Mouse (Mus musculus): Measurements from ENCODE around the gene Olfr586.

Olfr586 gene

DNA sequence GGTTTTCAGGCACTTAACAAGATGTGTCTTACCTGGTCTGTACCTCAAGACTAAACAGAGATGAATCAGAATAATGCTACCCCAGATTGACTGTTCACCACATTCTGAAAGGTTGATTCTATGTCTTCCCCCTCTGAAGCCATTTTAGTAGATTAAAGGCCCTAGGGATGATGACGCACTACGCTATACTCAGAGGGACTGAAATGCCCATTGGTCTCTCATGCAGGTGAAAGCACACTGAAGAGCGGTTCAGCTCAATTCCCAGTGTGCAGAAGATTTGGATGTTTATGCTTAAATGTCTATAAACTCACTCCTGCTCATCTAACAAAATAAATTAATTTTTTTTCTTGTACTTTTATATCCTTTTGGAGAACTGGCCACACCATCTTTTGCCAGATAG lies at the start of gene Olfr586:
Olfr586 (minus strand) TSS at position 101 of the 400 bp plus-strand sequence.
- DNase-seq (ENCODE audit: low read depth) = no peak

DNA sequence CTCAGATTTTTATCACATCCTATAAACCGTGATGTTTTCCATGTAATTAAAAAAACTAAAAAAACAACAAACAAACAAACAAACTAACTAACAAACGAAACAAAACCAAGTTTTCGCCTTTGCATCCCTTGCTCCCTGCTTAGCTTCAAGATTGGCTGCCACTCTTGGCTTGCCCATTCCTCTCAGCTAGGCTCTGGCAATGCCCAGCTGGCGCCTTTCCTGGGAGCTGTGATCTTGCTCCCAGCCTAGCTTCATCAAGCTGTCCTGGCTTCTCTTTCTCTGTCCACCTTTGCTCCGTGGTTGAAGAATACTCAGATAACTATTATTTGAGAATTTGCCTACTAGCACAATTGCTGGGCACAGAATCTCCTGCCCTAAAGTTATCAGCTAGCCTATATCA lies 44.3 kb upstream of the Olfr586 start:
- no peak for DNase-seq (ENCODE audit: low read depth)

DNA sequence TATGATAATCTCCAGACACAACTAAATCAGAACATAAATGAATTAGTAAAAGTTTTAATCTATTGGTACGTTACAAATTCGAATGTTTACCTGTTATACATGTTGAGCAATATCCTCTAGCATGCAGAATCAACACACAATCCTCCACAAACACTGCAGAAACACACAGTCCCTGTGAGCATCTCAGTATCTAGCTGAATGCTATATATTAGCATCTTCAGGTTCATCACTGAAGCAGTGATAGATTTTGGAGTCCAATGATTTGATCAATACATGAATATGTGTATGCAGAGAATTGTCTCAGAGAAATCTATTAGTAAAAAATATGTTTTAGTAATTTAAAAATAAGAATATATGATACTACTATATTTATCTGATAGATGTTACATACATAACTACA lies 30.8 kb upstream of the Olfr586 start, which contains the start of gene Olfr589:
Olfr589 (minus strand) TSS at position 101 of the 400 bp plus-strand sequence.
- no peak for DNase-seq (ENCODE audit: low read depth)

DNA sequence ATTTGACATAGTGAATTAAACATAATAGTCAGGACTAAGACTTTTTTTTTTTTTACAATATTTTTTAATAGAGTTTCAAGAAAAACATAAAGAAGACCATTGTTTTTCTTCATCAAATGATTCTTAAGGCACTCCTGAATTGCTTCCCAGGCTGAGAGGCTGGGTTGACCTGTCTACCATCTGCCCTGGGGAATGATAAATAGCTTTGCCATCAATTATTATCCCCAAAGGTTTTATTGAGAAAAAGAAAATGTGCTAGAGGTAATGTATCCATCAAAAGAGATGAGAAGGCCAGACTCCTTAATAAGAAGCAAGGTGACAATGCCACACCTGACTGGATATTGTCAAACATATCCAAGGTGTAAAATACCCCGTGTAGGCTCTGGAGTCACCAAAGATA lies 15.1 kb upstream of the Olfr586 start, which contains the start of gene Olfr588-ps1:
Olfr588-ps1 (plus strand) TSS at position 301 of the 400 bp plus-strand sequence.
- DNase-seq (ENCODE audit: low read depth) = no peak

DNA sequence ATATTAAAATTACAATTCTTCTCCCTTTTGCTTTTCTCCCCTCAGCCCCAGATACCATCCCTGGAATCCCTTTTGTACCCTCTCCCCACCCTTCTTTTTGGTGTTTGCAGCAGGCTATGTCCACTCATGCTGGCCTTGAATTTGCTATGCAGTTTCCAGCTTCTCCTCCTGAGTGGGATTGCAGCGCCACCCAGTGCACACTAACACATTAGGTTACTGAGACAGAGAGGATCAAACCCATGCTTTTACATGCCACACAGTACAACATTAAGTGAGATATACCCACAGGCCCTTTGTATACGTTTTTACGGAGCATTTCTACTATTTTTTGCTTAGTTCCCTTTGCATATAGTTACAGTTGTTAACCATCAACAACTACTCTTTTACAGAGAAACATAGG lies 6.0 kb downstream of the Olfr586 start:
- no peak for DNase-seq (ENCODE audit: low read depth)

DNA sequence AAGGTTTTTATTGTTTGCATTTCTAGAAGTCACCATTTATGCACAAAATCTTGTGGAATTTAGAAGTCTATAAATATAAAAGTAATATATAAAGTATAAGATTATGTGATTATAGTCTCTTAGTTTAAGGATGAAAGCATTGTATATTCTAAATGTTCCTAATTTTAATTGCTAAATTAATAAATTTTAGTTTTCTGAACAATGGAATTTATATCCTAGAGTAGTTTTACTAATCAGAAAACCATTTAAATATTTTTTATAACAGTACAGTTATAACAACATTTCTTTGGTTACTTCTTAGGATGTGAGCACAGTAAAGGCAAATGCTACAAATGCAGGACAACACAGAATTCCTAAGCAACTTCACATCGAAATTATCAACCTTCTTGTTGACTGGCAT lies 28.0 kb downstream of the Olfr586 start, which contains the start of gene Olfr585:
Olfr585 (plus strand) TSS at position 301 of the 400 bp plus-strand sequence.
- DNase-seq (ENCODE audit: low read depth) = no peak

DNA sequence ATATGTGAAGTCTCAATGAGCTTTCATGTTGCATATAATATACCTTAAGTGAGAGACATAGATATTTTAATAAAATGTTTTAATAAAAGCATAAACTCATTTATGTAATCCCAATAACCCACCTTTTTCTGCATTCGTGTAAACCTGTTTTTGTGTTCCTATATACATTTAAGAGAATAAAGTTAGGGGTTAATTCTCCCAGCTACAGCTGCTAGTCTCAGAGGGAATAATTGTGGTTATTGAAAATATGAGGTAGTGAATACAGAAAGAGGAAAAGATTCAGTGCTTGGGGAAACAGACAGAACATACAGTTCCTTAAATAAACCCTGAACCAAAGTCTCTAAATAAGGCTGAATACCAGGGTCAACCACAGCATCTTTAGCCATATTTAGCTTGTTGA lies 43.9 kb downstream of the Olfr586 start, which contains the start of gene Olfr584:
Olfr584 (plus strand) TSS at position 301 of the 400 bp plus-strand sequence.
- DNase-seq (ENCODE audit: low read depth) = no peak

Measured in c-Kit-positive CD71-negative TER-119-negative erythroid progenitor cells, embryonic 14.5 days (primary cell).